Mouse (Mus musculus): ENCODE results near the gene Npr2.

Gene Npr2

DNA sequence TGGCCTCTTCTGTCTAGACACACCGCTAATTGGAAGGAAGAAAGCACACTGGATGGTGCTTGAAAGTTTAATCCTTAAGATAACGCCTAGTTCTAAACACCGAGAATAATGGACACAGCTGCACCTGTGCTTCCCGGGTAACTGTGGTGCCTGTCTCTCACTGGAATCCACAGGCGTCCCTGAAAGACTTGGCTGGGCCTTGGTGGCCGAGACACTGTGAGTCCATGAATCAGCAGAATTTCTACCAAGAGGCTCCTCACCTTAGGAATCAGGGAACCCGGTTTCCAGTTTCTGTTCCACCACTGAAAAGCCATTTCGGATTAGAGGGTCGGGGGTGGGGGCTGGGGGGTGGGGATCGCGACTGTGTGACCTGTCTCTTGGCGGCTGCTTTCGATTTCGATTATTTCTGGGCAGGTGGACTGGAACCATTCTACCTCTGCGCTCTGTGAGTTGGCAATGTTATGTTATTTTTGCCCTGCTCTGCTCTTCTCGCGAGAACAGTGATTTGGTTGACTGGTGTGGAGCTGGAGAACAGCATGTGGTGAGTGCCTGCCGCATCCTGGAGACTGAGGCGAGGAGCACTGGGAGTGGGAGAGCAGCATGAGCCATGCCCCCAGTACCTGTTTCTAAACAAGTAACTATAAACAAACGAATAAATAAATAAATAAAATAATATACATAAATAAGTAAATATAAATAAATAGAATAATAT is 2.5 kb upstream of the Npr2 start:
- no peak for DNase-seq (ENCODE audit: low read depth, low spot score)

DNA sequence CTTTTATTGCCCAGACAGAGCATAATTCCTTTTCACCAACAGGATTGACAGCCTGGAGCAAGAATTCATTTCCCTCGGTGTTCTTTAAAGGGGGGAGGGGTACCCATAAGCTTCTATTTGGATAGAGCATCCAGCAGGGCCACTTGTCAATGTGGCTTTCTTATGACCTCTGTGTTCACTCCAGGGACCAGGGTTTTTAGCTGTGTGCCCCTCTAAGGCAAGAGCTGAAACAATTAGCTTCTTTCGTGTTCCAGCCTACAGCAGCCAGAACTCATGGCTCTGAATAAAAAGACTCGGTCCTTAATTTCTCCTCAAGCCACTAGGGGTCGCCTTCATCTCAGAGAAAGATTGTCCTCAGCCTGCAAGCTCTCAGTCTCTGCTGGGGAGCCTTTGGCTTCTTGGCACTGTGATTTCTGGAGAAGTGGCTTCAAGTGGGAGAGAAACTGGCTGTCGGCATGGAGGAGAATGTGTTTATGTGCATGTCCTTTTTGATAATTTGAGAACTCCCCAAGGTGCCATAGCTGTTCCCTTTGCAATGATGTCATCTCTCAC is 1.6 kb upstream of the Npr2 start:
- peak; percentile 81 for DNase-seq (ENCODE audit: low read depth, low spot score)

DNA sequence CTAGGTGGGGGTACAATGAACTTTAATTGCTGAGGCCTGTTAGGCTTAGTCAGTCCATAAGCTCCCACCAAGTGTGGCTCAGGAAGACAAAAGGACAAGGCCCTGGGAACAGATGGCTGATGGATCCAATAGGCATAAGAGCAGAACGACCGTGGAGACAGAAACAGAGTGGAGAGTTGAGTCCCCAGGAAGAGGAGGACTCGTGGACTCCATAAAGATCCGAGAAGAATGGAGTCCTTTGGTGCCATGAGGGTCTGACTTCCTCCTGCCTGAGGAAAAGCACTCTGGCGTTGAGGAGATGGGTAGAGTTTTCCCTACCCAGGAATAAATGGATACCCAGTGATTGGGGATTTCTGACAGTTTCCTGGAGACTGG is 1.1 kb upstream of the Npr2 start:
- no peak for DNase-seq (ENCODE audit: low read depth, low spot score)

DNA sequence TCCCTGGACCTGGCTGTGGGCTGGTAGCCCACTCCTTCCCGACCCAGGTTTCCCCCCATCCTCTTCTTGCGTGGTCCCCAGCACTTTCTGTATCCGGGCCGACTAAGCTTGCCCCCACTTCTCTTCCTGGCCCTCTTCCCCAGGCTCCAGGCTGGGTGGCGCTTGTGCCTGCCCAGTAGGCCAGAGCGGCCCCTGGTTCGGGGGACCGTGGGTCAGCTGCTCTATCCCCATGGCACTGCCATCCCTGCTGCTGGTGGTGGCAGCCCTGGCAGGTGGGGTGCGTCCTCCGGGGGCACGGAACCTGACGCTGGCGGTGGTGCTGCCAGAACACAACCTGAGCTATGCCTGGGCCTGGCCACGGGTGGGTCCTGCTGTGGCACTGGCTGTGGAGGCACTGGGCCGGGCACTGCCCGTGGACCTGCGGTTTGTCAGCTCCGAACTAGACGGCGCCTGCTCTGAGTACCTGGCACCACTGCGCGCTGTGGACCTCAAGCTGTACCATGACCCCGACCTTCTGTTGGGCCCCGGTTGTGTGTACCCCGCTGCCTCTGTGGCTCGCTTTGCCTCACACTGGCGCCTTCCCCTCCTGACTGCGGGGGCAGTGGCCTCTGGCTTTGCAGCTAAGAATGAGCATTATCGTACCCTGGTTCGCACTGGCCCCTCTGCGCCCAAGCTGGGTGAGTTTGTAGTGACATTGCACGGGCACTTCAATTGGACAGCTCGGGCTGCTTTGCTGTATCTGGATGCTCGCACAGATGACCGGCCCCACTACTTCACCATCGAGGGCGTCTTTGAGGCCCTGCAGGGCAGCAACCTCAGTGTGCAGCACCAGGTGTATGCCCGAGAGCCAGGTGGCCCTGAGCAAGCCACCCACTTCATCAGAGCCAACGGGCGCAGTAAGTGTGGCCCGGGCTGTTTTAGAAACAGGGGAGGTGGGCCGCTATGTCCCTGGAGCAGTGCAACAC is 503 bp downstream of the Npr2 start:
- no peak for DNase-seq (ENCODE audit: low read depth, low spot score)

DNA sequence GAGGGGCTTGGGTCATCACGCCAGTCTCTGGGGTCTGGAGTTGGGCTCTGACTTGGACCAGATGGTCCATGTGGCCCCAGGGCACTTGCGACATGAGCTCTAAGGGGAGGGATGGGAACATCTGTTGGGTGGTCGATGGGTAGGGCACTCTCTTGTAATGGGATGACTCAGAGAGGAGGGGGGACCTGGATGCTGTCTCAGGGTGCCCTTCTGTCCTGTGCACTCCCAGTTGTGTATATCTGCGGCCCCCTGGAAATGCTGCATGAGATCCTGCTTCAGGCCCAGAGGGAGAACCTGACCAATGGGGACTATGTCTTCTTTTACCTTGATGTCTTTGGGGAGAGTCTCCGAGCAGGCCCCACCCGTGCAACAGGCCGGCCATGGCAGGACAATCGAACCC is 1.6 kb downstream of the Npr2 start:
- DNase-seq (ENCODE audit: low read depth, low spot score): no peak

DNA sequence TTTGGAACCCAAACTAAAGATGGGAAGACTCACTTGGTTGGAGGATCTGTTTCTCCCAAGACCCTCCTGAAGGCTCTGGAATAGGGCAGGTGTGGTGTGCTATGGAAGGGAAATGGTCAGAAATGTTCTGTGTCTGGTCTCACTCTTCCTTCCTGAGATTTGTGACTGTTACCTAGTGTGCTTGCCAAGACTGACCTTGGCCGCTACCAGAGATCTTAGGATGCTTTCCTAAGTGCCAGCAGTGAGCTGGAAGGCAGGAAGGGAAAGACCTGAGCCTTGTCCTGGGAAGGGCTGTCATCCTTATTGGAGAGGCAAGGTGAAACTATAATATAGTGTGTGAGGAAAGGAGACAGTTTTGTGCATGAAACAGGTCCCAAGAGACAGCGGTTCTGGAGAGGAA is 2.0 kb downstream of the Npr2 start:
- no peak for DNase-seq (ENCODE audit: low read depth, low spot score)

DNA sequence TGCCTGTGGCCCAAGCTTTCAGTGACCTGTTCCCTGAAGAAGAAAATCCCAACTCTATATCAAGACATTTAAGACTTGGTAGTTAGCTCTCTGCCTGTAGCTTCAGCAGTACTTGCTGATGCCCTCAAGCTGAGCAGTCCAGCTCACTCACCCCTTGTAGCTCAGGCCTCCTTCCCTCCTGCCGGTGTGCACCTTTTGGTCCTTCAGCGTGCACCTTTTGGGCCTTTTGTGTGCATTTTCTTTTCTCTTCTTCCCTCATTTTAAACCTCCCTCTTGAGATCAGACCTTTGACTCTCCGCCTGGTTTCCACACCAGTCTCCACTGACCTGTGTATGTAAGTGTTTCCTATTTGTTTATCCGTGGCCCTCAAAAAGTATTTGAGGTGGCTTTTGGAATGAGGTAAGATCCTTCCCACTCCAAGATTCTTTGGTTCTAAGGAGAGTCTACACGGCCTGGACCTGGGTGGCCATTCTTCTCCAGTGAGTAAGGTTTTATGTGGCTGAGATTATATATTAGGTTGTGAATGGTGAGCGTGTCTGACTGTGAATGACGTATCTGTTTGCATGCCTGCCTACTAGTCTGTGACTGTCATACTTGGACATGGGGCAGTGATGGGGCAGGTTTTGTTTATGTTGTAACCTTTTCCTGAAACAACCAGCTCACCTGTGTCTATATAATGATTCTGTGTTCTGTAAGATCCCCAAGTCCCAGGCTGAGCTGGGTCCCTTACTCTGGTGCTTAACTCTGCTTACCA is 3.1 kb downstream of the Npr2 start:
- DNase-seq (ENCODE audit: low read depth, low spot score): no peak

DNA sequence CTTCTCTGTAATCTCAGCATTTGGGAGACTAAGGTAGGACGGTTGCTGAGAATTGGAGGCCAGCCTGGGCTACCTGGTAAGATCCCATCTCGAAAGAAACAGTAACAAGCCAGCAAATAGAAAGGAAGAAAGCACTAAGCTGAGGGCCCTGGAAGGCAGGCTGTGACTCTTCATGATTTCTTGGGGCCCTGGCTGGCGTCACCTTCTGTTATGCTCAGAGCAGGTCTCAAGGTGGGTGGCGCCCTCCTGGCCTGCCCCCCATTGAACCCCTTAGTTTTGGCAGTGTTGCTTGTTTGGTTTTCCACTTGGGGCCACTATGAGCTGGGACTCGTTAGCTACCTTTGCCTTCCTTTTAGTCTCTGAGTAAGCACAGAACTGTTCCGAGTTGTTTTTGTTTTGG is 5.0 kb downstream of the Npr2 start:
- DNase-seq (ENCODE audit: low read depth, low spot score): no peak

DNA sequence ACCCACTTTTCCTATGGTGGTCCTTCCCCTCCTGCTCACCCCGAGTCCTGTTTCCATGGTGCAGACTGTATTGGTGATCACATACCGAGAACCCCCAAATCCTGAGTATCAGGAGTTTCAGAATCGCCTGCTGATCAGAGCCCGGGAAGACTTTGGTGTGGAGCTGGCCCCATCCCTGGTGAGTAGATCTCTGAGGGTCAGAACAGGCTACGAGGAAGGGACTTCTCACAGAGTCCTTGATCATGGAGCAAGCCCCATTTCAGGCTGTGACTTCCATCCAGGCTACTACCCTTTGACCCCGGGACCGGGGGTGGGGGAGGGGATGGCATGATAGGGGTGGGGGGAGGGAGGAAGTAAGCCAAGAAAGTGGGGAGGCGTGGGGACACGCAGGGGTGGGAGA is 8.3 kb downstream of the Npr2 start:
- DNase-seq (ENCODE audit: low read depth, low spot score): no peak

DNA sequence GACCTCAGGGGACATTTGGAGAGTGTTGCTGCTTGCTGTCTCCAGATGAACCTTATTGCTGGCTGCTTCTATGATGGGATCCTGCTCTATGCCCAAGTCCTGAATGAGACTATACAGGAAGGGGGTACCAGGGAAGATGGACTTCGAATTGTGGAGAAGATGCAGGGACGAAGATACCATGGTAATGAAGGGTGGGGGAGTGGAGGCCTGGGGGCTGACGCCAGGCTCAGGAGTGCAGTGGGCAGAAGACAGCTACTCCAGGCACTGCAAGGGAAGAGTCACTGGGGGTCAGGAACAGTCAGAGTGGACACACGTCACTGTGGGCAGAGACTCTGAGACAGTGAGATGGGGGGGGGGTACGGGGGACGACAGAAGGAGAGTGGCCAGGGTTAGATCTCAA is 8.8 kb downstream of the Npr2 start:
- no peak for DNase-seq (ENCODE audit: low read depth, low spot score)

DNA sequence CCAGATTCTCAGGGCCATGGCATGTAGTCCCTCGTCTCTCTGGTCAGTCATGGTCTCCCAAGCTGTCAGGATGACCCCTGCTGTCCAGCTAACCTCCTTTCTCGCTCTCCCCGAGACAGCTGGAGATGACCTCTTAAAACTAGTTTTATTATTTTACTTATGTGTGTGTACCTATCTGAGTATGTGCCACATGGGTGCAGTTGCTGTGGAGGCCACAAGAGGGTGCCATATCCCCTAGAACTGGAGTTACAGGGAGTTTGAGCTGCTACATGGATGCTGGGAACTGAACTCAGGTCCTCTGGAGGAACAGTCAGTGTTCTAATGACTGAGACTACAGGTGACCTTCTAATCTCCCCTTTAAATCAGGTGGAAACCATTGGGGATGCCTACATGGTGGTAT is 18.0 kb downstream of the Npr2 start:
- DNase-seq (ENCODE audit: low read depth, low spot score): no peak

DNA sequence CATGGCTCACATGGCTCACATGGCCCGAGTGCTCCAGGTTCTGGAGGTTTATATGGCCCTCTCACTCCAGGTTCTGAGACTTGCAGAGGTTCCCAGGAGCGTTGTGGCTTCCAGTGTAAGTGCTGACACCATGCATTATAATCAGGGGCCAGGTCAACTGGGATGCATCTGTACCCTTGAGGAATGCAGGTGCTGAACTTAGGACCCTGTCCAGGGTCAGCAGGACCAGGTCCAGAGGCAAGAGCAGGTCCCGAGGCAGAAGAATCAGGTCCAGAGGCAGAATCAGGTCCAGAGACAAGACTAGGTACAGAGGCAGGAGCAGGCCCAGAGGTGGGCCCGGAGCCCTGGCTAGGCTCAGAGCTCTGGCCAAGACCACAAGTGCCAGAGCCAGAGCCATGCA is 21.0 kb downstream of the Npr2 start:
- DNase-seq (ENCODE audit: low read depth, low spot score): no peak

DNA sequence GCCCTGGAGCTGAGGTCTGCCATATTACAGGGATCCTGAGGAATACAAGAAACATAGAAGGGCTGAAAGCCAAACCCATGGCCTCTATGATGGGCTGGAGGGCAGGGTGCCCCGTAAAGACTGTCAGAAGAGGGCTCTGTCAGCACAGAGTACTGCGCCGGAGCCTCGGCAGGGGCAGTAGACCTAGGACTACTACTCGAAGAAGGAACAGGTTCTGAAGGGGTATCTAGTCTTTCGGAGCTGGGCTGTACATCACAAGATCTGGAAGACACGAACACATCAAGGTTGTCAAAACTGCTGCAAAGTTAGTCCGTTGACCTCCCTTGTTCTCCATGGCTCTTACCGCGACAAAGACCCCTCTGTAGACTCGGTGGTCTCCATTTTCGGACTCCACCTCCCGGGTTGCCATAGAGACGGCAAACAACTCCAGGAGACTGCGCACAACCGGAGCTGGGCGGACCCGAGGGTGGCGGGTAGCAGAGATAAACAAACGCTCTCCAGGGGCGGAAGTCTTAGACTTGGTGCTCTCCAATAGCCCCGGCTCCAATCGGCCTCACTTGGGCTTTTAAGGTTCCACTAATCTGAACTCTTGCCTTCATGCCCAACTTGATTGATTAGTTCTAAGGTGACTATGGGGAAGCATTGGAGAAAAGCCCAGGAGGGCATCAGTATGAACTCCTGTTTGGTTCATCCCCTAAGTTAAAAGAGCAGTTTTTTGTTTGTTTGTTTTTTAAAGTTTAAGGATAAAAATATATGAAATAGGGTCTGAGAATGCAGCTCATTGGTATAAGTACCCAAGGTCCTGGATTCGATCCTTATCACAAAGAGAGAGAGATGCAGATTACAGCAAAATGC is 21.7 kb downstream of the Npr2 start, which contains the start of gene Spag8:
Gene Spag8, minus strand, starts transcription at position 434 of the 855 bp plus-strand sequence.
- no peak for DNase-seq (ENCODE audit: low read depth, low spot score)

DNA sequence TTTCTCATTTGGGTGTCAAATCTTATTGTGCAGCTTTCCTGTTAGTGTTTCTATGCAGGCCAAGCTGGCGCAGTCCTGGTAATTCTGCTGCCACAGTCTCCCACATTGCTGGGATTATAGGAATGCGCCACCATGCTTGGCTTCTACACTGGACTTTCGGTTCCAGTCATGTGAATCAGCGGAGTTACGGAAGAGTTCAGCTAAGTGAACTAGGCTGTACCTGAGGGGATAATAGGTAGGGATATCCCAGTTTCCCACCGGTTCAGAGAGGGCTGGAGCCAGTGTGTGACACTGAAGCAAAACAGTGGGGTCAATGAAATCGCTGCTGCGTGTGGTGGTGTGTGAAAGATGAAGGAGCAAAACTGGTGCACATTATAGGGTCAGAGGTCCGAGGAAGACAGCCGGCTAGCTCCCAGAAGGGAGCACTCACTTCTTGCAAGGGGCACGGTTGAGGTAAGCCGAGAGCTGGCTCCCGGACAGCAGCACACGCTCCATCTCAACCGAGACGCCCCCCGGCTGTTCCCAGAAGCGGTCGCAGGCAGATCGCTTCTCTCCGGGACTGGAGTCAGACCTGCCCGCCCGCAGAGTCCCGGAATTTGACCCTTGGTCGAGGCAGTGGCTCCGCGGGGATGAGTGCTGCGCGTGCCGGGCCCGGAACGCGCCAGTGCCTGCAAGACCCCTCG is 24.1 kb downstream of the Npr2 start:
- no peak for DNase-seq (ENCODE audit: low read depth, low spot score)

DNA sequence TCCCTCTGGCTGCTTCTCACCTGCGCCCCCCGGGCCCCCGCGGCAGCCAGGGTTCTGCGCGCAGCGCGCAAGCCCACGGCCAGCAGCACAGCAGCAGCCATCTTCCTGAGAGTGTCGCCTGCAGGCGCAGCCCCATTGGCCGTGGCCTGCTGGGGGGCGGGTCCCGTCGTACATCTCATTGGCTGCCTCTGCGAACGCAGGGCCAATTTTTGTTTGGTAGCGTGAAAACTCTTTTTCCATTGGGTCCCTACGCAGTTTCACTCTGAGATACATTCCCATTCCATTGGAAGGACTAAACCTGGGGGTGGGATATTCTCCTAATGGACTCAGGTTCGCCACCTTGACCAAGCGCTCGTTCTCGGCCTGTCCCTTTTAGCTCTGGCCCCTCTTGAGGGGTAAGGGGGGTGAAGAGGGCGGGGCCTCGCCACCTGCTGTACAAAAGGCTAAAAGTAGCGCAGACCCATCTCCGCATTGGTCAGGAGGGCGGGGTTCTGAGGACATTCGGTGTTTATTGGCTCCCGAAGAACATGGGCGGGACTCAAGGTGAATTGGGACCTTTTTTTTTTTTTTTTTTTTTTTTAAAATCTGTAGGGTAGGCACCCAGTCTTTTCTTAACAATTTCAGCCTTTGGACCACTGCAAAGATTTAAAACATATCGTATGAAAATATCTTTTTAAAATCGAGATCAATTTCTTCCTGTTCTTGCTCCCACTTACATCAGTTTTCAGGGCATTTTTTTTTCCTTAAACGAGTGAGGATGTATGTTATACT is 24.8 kb downstream of the Npr2 start, which contains the start of gene Hint2:
Gene Hint2, minus strand, starts transcription at position 128 of the 771 bp plus-strand sequence.
- peak; percentile 96 for DNase-seq (ENCODE audit: low read depth, low spot score)

DNA sequence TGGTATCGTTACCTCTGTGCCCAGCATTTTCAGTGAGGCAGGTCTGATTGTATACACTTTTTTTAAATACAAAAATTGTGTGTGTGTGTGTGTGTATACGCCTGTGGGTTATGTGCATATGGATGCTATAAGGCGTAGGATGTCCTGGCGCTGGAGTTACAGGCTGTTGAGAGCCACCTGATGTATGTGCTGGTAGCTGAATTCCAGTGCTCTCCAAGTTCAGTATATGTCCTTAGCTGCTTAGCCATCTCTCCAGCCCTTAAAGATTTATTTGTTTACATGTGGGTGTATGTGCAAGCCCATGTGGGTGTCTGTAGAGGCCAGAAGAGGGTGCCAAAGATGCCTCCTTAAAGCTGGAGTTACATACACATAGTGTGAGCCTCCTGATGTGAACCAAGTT is 25.4 kb downstream of the Npr2 start:
- DNase-seq (ENCODE audit: low read depth, low spot score): no peak

DNA sequence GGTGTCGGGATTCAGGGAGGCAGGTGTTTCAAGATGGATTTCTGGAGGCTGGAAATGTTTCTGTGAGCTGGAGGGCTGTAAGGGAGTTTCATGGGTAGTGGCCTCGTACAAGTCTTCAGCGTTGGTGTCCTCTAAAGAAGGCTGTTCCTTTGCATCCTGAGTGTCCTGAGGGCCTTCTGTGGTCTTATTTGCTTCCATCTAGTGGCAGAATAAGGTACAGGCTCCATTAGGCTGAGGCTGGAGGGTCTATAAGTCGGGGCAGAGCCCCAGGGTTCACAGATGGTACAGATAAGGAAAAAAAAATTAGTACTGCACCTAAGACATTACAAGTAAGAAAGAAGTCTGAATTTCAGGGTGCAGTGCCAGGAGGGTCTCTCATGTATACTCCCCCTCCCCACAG is 34.7 kb downstream of the Npr2 start:
- DNase-seq (ENCODE audit: low read depth, low spot score): no peak

DNA sequence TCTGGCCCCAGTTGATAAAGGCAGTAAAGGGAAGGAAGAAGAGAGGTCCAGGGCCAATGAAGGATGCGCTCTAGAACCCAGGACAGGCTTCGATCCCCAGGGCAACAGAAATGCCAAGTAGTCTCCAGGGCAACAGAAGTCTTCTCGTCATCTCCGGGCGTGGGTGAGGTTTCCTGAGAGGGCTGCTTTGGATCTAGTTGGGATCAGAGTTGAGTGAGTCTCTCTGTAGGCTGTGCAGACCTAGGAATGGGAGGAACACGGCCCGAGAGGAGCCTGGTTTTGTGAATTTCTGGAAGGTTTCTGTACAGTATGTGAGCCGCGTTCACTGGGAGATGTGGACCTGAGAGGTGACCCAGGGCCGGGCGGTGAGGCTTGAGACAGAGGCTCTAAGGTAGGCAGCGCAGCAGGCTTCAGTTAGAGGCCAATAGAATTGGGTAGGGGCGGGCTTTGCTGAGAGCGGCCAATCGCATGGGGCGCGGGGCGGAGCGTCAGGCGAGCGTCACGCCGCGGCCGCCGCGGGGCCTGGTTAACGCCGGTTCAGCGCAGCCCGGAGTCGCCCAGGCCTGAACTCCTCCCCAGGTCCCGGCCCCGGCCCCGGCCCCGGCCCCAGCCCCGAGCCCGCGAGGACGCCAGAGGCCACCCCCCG is 37.2 kb downstream of the Npr2 start, which contains the start of the genes Tmem8b and Fam221b:
Gene Tmem8b, plus strand, starts transcription at position 190 of the 646 bp plus-strand sequence.
Gene Fam221b, minus strand, starts transcription at position 364 of the 646 bp plus-strand sequence.
- peak; percentile 70 for DNase-seq (ENCODE audit: low read depth, low spot score)

DNA sequence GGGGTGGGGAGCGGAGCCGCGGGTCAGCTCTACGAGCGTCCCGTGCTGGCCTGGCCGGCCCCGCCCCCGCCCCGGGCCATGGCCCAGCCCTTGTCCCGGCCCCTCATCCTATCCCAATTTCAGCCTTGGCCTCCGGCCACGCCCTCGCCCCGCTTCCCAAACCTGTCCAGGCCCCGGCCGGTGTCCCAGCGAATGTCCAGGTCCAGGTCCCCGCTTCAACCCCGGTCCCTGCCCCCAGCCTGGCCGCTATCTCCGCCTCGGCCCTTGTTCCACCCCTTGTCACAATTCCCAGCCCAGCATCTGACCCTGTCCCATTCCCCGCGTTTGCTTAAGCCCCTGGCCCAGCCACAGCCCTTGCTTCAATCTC is 37.7 kb downstream of the Npr2 start:
- no peak for DNase-seq (ENCODE audit: low read depth, low spot score)
